ENCODE assay signal across 9 mouse cellular contexts in genomic region chr12:86770261-86770670, GRCm38 (mm10). TPM values are rescaled to one million over a fixed set of nuclear protein-coding genes. Genes with fewer than 3 reads are reported as not detected.
DNase-seq lines count a peak whose midpoint lies in the region; ATAC-seq lines count a peak whose summit lies in the region.
"Had no signal": no experiment of that assay in that cellular context is flagged by ENCODE, and none has a peak within 500 bp of the region (broad histone marks: within the 10 kb centered on the region; RNA-seq: fewer than 3 reads in every experiment).

No protein-coding gene starts in this region.

- H3K9ac ChIP-seq in kidney, embryonic 16.5 days (replicated peaks; ENCODE audit: low read length): no peak overlapping the region
- H3K9ac ChIP-seq in midbrain, embryonic 14.5 days (replicated peaks; ENCODE audit: low read length): no peak overlapping the region

- DNase-seq in ovary, adult 18-20 months (ENCODE audit: low spot score): peak; percentile 48
- DNase-seq in ovary, postnatal 10 days (ENCODE audit: low spot score): no peak
- DNase-seq in cerebellum, adult 9-10 months: peak; percentile 62
- DNase-seq in gastrocnemius, postnatal 36 days: peak; percentile 67 to 68
- peak; percentile 66 for DNase-seq in midbrain, embryonic 14.5 days
- DNase-seq in thymus, postnatal 36 days: no peak
- no peak for DNase-seq in frontal cortex, postnatal 14 days (ENCODE audit: low spot score in 2 of 2)

- ATAC-seq in kidney, embryonic 16.5 days (ENCODE audit: low FRiP score, low TSS enrichment): no peak; the same call in 1 of the 2 replicates
- ATAC-seq in midbrain, embryonic 14.5 days (ENCODE audit: low FRiP score, low TSS enrichment): no peak

- H3K4me2 ChIP-seq in kidney, embryonic 16.5 days (replicated peaks; ENCODE audit: low read depth, low read length): no peak overlapping the region
- H3K4me2 ChIP-seq in midbrain, embryonic 14.5 days (ENCODE audit: low read length): no peak overlapping the region

- peak overlapping the region; percentile 52; the same call in 1 of the 2 replicates for H3K27ac ChIP-seq in kidney, embryonic 16.5 days (ENCODE audit: low read length)
- H3K27ac ChIP-seq in midbrain, embryonic 14.5 days (replicated peaks; ENCODE audit: low read depth, low read length): peak overlapping the region; percentile 55

- intact Hi-C loops in gastrocnemius, postnatal 36 days (cut with DNase I): loop anchor here (2.0 kb wide), 1 partner anchor 155 kb away; no protein-coding TSS in a partner anchor

- no peaks in the 10 kb centered on the region for H3K27me3 ChIP-seq in kidney, embryonic 16.5 days (ENCODE audit: insufficient read depth, low read length)
- no peaks in the 10 kb centered on the region for H3K27me3 ChIP-seq in midbrain, embryonic 14.5 days (ENCODE audit: control insufficient read depth, insufficient read depth, low read length)

- no peak overlapping the region for H3K4me3 ChIP-seq in kidney, embryonic 16.5 days (ENCODE audit: low read length)
- H3K4me3 ChIP-seq in midbrain, embryonic 14.5 days (replicated peaks; ENCODE audit: low read depth, low read length): no peak overlapping the region

- no peaks in the 10 kb centered on the region for H3K36me3 ChIP-seq in kidney, embryonic 16.5 days (ENCODE audit: insufficient read depth, low read length)
- no peaks in the 10 kb centered on the region for H3K36me3 ChIP-seq in midbrain, embryonic 14.5 days (ENCODE audit: control insufficient read depth, insufficient read depth, low read length)

- peaks cover 6% of the 10 kb centered on the region; the same call in 1 of the 2 replicates for H3K4me1 ChIP-seq in kidney, embryonic 16.5 days (ENCODE audit: insufficient read depth, low read length)
- peaks cover 17% of the 10 kb centered on the region for H3K4me1 ChIP-seq in midbrain, embryonic 14.5 days (ENCODE audit: control insufficient read depth, insufficient read depth, low read length)

- no peaks in the 10 kb centered on the region for H3K9me3 ChIP-seq in kidney, embryonic 16.5 days (ENCODE audit: low read length)
- H3K9me3 ChIP-seq in midbrain, embryonic 14.5 days (ENCODE audit: control insufficient read depth, low read length): no peaks in the 10 kb centered on the region

- WGBS in kidney, embryonic 16.5 days: 16% methylated on average over 4 of the region's 4 CpGs
- WGBS in midbrain, embryonic 14.5 days: 14% methylated on average over 4 of the region's 4 CpGs

RNA-seq across cellular contexts. Expression of gene Lrrc74a, which starts 36.1 kb away (rescaled TPM):
- total RNA-seq in gastrocnemius, postnatal 36 days (2021): not detected
- not detected in 2 replicates for polyA plus RNA-seq in kidney, embryonic 16.5 days (2015; fragmentation: Nextera tagmentation; extraction: Ambion mirVana)
- not detected in 2 replicates for polyA plus RNA-seq in midbrain, embryonic 14.5 days (2014; fragmentation: Nextera tagmentation; extraction: Ambion mirVana)
- total RNA-seq: layer of hippocampus, postnatal 14 days had no signal

RNA-seq across cellular contexts. Expression of gene Angel1, which starts 44.0 kb away (rescaled TPM):
- total RNA-seq in gastrocnemius, postnatal 36 days (2021): 1 to 10 TPM; 3.5 to 3.9 TPM
- 11.7 and 11.9 TPM in 2 replicates for polyA plus RNA-seq in kidney, embryonic 16.5 days (2015; fragmentation: Nextera tagmentation; extraction: Ambion mirVana)
- 11.3 and 11.5 TPM in 2 replicates for polyA plus RNA-seq in midbrain, embryonic 14.5 days (2014; fragmentation: Nextera tagmentation; extraction: Ambion mirVana)

Comparison
In these comparisons a context has a peak if more than half of its experiments do, and no peak if none do; other contexts are left out.
1. DNase-seq: peak in ovary, adult 18-20 months (single experiment), cerebellum, adult 9-10 months (single experiment), gastrocnemius, postnatal 36 days (2 of 2) and midbrain, embryonic 14.5 days (single experiment); none in ovary, postnatal 10 days (single experiment), thymus, postnatal 36 days (0 of 2) and frontal cortex, postnatal 14 days (0 of 2).